Mouse (Mus musculus): ENCODE measurements around the gene Usp32. TPM values are rescaled to one million over a fixed set of nuclear protein-coding genes. Genes with fewer than 3 reads are reported as not detected.

Gene Usp32
- 3.5 and 3.7 TPM in 2 replicates for polyA plus RNA-seq (2015; fragmentation: Nextera tagmentation; extraction: Ambion mirVana)

GRCm38 (mm10) chr11:85139581-85140540, at the start of gene Usp32:
Gene Usp32 (minus strand): TSS chr11:85140161.
- peak within 1 kb of the TSS; percentile 68 for H3K4me2 ChIP-seq (replicated peaks; ENCODE audit: low read depth)
- under 1% methylated on average over 78 of the region's 94 CpGs for WGBS
- peak; percentile 29 for TF ChIP-seq CTCF (IDR thresholded peaks at IDR 0.05; ENCODE audit: low read depth)
- H3K9ac ChIP-seq (ENCODE audit: low read depth, low read length), result peak within 1 kb of the TSS; percentile 78
- H3K36me3 ChIP-seq (ENCODE audit: control insufficient read depth, insufficient read depth), result no peaks in the 10 kb centered on the region
- peak within 1 kb of the TSS; percentile 90 for H3K4me3 ChIP-seq (ENCODE audit: low read depth, low read length)
- H3K27ac ChIP-seq (ENCODE audit: low read depth, low read length), result peak within 1 kb of the TSS; percentile 81
- H3K27me3 ChIP-seq (replicated peaks; ENCODE audit: control insufficient read depth, insufficient read depth, low read length), result no peaks in the 10 kb centered on the region
- H3K9me3 ChIP-seq (ENCODE audit: control insufficient read depth), result no peaks in the 10 kb centered on the region
- peak; percentile 99 for ATAC-seq
- no peaks in the 10 kb centered on the region for H3K4me1 ChIP-seq (replicated peaks; ENCODE audit: control insufficient read depth, insufficient read depth, low read length)

GRCm38 (mm10) chr11:85189110-85189509, 49.1 kb upstream of the Usp32 start:
- no peak overlapping the region for H3K27ac ChIP-seq (ENCODE audit: low read depth, low read length)
- H3K4me2 ChIP-seq (replicated peaks; ENCODE audit: low read depth), result no peak overlapping the region
- peaks cover 51% of the 10 kb centered on the region for H3K36me3 ChIP-seq (ENCODE audit: control insufficient read depth, insufficient read depth)
- no peak for TF ChIP-seq CTCF (IDR thresholded peaks at IDR 0.05; ENCODE audit: low read depth)
- H3K9ac ChIP-seq (ENCODE audit: low read depth, low read length), result no peak overlapping the region
- no peak overlapping the region for H3K4me3 ChIP-seq (ENCODE audit: low read depth, low read length)
- WGBS, result 91% methylated on average over 4 of the region's 4 CpGs
- no peak for ATAC-seq
- no peaks in the 10 kb centered on the region for H3K4me1 ChIP-seq (replicated peaks; ENCODE audit: control insufficient read depth, insufficient read depth, low read length)
- H3K27me3 ChIP-seq (replicated peaks; ENCODE audit: control insufficient read depth, insufficient read depth, low read length), result no peaks in the 10 kb centered on the region
- H3K9me3 ChIP-seq (ENCODE audit: control insufficient read depth), result no peaks in the 10 kb centered on the region

GRCm38 (mm10) chr11:85184839-85185238, 44.9 kb upstream of the Usp32 start:
- H3K27me3 ChIP-seq (replicated peaks; ENCODE audit: control insufficient read depth, insufficient read depth, low read length), result no peaks in the 10 kb centered on the region
- no peak overlapping the region for H3K4me2 ChIP-seq (replicated peaks; ENCODE audit: low read depth)
- H3K36me3 ChIP-seq (ENCODE audit: control insufficient read depth, insufficient read depth), result peaks cover 17% of the 10 kb centered on the region
- H3K4me3 ChIP-seq (ENCODE audit: low read depth, low read length), result no peak overlapping the region
- no peaks in the 10 kb centered on the region for H3K4me1 ChIP-seq (replicated peaks; ENCODE audit: control insufficient read depth, insufficient read depth, low read length)
- H3K27ac ChIP-seq (ENCODE audit: low read depth, low read length), result no peak overlapping the region
- no peak overlapping the region for H3K9ac ChIP-seq (ENCODE audit: low read depth, low read length)
- TF ChIP-seq CTCF (IDR thresholded peaks at IDR 0.05; ENCODE audit: low read depth), result no peak
- WGBS, result 90% methylated on average over 6 of the region's 6 CpGs
- no peak for ATAC-seq
- H3K9me3 ChIP-seq (ENCODE audit: control insufficient read depth), result no peaks in the 10 kb centered on the region

GRCm38 (mm10) chr11:85184082-85184481, 44.1 kb upstream of the Usp32 start:
- no peak overlapping the region for H3K27ac ChIP-seq (ENCODE audit: low read depth, low read length)
- TF ChIP-seq CTCF (IDR thresholded peaks at IDR 0.05; ENCODE audit: low read depth), result peak; percentile 73
- H3K9ac ChIP-seq (ENCODE audit: low read depth, low read length), result no peak overlapping the region
- no peaks in the 10 kb centered on the region for H3K4me1 ChIP-seq (replicated peaks; ENCODE audit: control insufficient read depth, insufficient read depth, low read length)
- WGBS, result 79% methylated on average over 5 of the region's 5 CpGs
- no peak overlapping the region for H3K4me2 ChIP-seq (replicated peaks; ENCODE audit: low read depth)
- peaks cover 10% of the 10 kb centered on the region; the same call in 1 of the 2 replicates for H3K36me3 ChIP-seq (ENCODE audit: control insufficient read depth, insufficient read depth)
- no peaks in the 10 kb centered on the region for H3K27me3 ChIP-seq (replicated peaks; ENCODE audit: control insufficient read depth, insufficient read depth, low read length)
- no peak overlapping the region for H3K4me3 ChIP-seq (ENCODE audit: low read depth, low read length)
- H3K9me3 ChIP-seq (ENCODE audit: control insufficient read depth), result no peaks in the 10 kb centered on the region
- ATAC-seq, result no peak

GRCm38 (mm10) chr11:85183284-85183779, 43.4 kb upstream of the Usp32 start:
- Histone ChIP-seq H3K9me3 (ENCODE audit: control insufficient read depth) (no peaks in the 10 kb centered on the region), H3K4me2 (replicated peaks; ENCODE audit: low read depth) (peak overlapping the region; percentile 69), H3K27ac (ENCODE audit: low read depth, low read length) (no peak overlapping the region), H3K4me1 (replicated peaks; ENCODE audit: control insufficient read depth, insufficient read depth, low read length) (no peaks in the 10 kb centered on the region), H3K36me3 (ENCODE audit: control insufficient read depth, insufficient read depth) (0 out of 2 replicates have a peak, but pooled peaks cover 3% of the 10 kb centered on the region), H3K4me3 (ENCODE audit: low read depth, low read length) (peak overlapping the region; percentile 36), H3K9ac (ENCODE audit: low read depth, low read length) (peak overlapping the region; percentile 18; the same call in 1 of the 2 replicates), H3K27me3 (replicated peaks; ENCODE audit: control insufficient read depth, insufficient read depth, low read length) (no peaks in the 10 kb centered on the region)
- 29% methylated on average over 13 of the region's 13 CpGs for WGBS
- no peak for ATAC-seq
- no peak for TF ChIP-seq CTCF (IDR thresholded peaks at IDR 0.05; ENCODE audit: low read depth)

- 2% methylated on average over 20 of the region's 20 CpGs for WGBS
- peak; percentile 95 for TF ChIP-seq CTCF (IDR thresholded peaks at IDR 0.05; ENCODE audit: low read depth)
These were observed 42.8 kb upstream of the Usp32 start for GRCm38 (mm10) chr11:85182617-85183283.

More at GRCm38 (mm10) chr11:85182617-85183283, 42.8 kb upstream of the Usp32 start:
- H3K4me2 ChIP-seq (replicated peaks; ENCODE audit: low read depth), result peak overlapping the region; percentile 69
- no peaks in the 10 kb centered on the region for H3K4me1 ChIP-seq (replicated peaks; ENCODE audit: control insufficient read depth, insufficient read depth, low read length)
- peak; percentile 59 for ATAC-seq
- H3K27me3 ChIP-seq (replicated peaks; ENCODE audit: control insufficient read depth, insufficient read depth, low read length), result no peaks in the 10 kb centered on the region
- no peaks in the 10 kb centered on the region for H3K36me3 ChIP-seq (ENCODE audit: control insufficient read depth, insufficient read depth)
- H3K4me3 ChIP-seq (ENCODE audit: low read depth, low read length), result peak overlapping the region; percentile 36
- peak overlapping the region; percentile 18; the same call in 1 of the 2 replicates for H3K9ac ChIP-seq (ENCODE audit: low read depth, low read length)
- H3K27ac ChIP-seq (ENCODE audit: low read depth, low read length), result no peak overlapping the region
- no peaks in the 10 kb centered on the region for H3K9me3 ChIP-seq (ENCODE audit: control insufficient read depth)

Data from intestine, postnatal 0 days (tissue).